Mouse (Mus musculus) thymus, adult 2 months (tissue): ENCODE measurements around the gene Lamp1.

Experiments used
- CTCF ChIP-seq: fragments of 200-500 bp; IDR thresholded peaks from 2 replicates; pipeline ENCODE4 v1.5.1; 2012; ENCODE audit warnings: mild to moderate bottlenecking, control low read depth, low read length, moderate library complexity, borderline replicate concordance; ENCODE audit not compliant: control insufficient read depth, poor library complexity, insufficient read depth; ENCODE audit errors: extremely low read depth
- POLR2A ChIP-seq: fragments of 200-500 bp; IDR thresholded peaks from 2 replicates; pipeline ENCODE4 v1.6.1; 2012; ENCODE audit warnings: mild to moderate bottlenecking, low read length, control low read depth, moderate library complexity; ENCODE audit not compliant: control insufficient read depth, poor library complexity, insufficient read depth; ENCODE audit errors: extremely low read depth

DNA sequence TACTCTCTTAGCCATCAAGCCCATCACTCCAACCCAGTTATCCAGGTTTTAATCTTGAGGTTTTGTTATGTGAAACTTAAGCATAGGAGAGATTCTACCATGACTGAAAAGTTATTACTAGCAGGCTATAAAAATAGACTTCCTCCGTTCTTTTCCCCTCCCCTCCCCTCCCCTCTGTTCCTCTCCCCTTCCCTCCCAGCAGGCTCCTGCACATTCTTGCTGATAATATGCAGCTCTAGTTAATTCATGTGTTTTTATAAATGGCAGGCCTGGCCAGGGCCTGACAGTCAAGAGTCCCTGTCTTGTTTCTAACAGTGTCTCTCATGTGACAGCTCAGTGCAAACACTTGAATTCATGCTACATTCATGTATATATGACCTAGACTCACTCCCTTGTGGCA lies 11.5 kb downstream of the Lamp1 start:
- TF ChIP-seq CTCF (no peak), POLR2A (no peak)
